Mouse (Mus musculus): ENCODE measurements around the gene Atg16l2.

DNA sequence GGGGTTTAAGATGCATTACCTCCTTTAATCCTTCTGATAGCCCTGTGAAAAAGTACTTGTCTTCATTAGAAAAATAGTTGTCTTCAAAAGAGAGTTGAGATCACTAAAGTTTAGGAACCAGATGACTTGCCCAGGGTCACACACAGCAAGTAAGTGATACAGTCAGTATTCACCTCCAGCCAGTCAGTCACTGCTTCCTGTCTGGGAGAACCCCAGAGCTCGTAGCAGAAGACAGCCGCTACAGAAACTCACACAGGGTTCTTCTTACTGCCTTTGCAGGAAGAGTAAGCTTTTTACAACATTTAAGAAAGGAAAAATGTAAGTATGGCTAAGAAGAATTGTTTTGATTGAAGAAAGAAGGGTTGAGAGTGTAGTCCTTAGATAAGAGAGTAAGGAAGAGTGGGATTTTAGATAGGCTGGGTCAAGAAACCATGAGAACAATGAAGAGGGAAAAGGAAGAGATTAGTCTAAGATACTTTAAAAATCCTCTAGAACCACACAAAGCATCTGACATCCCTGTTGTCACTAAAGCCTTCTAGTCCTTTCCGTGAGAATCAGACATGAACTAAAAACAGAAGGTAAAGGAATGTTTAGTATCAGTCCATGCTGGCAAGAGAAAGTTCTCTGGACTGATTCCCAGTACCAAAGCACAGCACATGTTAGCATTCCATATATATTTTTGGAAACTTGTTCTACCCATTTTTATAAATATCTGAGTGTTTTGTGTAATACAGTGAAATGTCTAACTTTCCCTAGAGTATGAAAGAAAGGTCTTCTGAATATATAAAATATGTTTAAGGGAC is 34.4 kb downstream of the Atg16l2 start:
- TF ChIP-seq MYOG (IDR thresholded peaks at IDR 0.05; ENCODE audit: control insufficient read depth in 1 of 3, insufficient read depth in 1 of 3, insufficient read length in 2 of 3, low read depth in 2 of 3) (no peak), MAX (IDR thresholded peaks at IDR 0.05; ENCODE audit: low read depth) (no peak), E2F4 (IDR thresholded peaks at IDR 0.05; ENCODE audit: insufficient read depth) (no peak), POLR2A (IDR thresholded peaks at IDR 0.05; ENCODE audit: insufficient read length, low read depth) (no peak), USF1 (IDR thresholded peaks at IDR 0.05; ENCODE audit: low read depth) (no peak), TCF12 (IDR thresholded peaks at IDR 0.05; ENCODE audit: insufficient read depth, poor library complexity, severe bottlenecking) (no peak), MYOD1 (IDR thresholded peaks at IDR 0.05; ENCODE audit: control insufficient read depth in 1 of 3, insufficient read length in 2 of 3, low read depth in 2 of 3) (no peak), CEBPB (IDR thresholded peaks at IDR 0.05; ENCODE audit: insufficient read depth, poor library complexity, severe bottlenecking) (no peak), TCF3 (IDR thresholded peaks at IDR 0.05; ENCODE audit: insufficient read length, low read depth) (no peak)

Measured in myocyte (in vitro differentiated cells).